Mouse (Mus musculus) heart, embryonic 13.5 days (tissue): ENCODE results near the gene Igsf8. TPM values are rescaled to one million over a fixed set of nuclear protein-coding genes. Genes with fewer than 3 reads are reported as not detected.
A peak's percentile ranks its signal among the peaks of the same experiment; 100 is the strongest.

Experiments
- ATAC-seq: fragments of 200-750 bp; cut with Nextera tagmentation; 2 replicates; pipeline ENCODE4 v1.8.0; 2017; ENCODE audit warnings: moderate TSS enrichment; ENCODE audit not compliant: insufficient number of reproducible peaks, low FRiP score, low TSS enrichment; ENCODE audit errors: extremely low read depth
- H3K27ac ChIP-seq: fragments of 300-500 bp; sonication (generic); replicated peaks from 2 replicates; pipeline ENCODE4 v1.5.1; 2015; ENCODE audit warnings: moderate library complexity, mild to moderate bottlenecking, inconsistent platforms
- H3K27me3 ChIP-seq: fragments of 300-500 bp; sonication (generic); replicated peaks from 2 replicates; pipeline ENCODE4 v1.6.1; 2015; ENCODE audit warnings: mild to moderate bottlenecking, inconsistent platforms
- H3K36me3 ChIP-seq: fragments of 300-500 bp; sonication (generic); 2 replicates; pipeline ENCODE4 v1.6.1; 2015; ENCODE audit warnings: mild to moderate bottlenecking, inconsistent platforms
- H3K4me1 ChIP-seq: fragments of 300-500 bp; sonication (generic); 2 replicates; pipeline ENCODE4 v1.6.1; 2015; ENCODE audit warnings: inconsistent platforms
- H3K4me2 ChIP-seq: fragments of 300-500 bp; sonication (generic); 2 replicates; pipeline ENCODE4 v1.6.1; 2015; ENCODE audit warnings: inconsistent platforms, mild to moderate bottlenecking, moderate library complexity
- H3K4me3 ChIP-seq: fragments of 300-500 bp; sonication (generic); 2 replicates; pipeline ENCODE4 v1.5.1; 2015; ENCODE audit warnings: moderate library complexity, mild to moderate bottlenecking, inconsistent platforms
- H3K9ac ChIP-seq: fragments of 300-500 bp; sonication (generic); 2 replicates; pipeline ENCODE4 v1.6.1; 2015; ENCODE audit warnings: inconsistent platforms, mild to moderate bottlenecking, moderate library complexity
- H3K9me3 ChIP-seq: fragments of 300-500 bp; sonication (generic); 2 replicates; pipeline ENCODE4 v1.6.1; 2016; ENCODE audit warnings: inconsistent platforms
- WGBS: fragments of 180-500 bp; shearing (Covaris S2); methylation state at CpG from one replicate; pipeline ENCODE4 v1.1.7; 2015; ENCODE audit warnings: mixed read lengths; 5-methylcytosine and 5-hydroxymethylcytosine counted together
- polyA plus RNA-seq: library from polyadenylated mRNA; unstranded; fragments of >200 nt; fragmentation: Nextera tagmentation; extraction: Ambion mirVana; gene quantifications from 2 replicates; pipeline ENCODE4 v1.2.1, GENCODE M21; 2015

Igsf8 gene
- 27.8 and 31.6 TPM in 2 replicates for polyA plus RNA-seq

DNA sequence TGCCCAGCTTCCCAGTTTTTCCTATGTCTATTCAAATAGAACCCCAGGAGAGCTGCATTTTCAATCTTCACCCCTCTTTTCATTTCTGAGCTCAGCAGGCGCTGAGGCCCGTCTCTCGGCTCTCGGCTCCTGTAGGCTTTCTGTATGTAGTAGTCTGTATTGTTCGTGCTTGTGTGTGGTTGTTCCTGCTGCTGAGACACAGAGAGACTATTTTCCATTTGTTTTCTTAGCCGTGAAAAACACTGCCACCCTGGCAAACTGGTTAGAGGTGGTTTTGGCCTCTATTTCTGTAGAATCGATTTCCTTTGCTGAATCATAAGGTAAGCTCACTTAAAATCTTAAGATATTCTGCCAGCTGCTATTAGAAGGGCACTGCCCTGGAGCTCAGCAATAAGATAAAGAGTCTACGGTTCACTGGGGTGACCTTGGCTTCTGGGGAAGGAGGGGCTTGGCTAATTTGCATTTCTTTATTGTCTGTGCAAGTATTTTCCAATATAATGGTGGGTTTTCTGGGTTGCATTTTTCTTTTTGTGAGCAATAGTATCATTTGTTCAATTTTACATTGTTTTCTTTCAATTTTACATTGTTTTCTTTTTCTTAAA is at the start of gene Igsf8:
Igsf8 (plus strand) TSS at position 165 of the 602 bp plus-strand sequence.
- Histone ChIP-seq H3K9me3 (peaks cover 5% of the 10 kb centered on the region), H3K36me3 (no peaks in the 10 kb centered on the region), H3K4me2 (no peak within 1 kb of the TSS), H3K27me3 (no peaks in the 10 kb centered on the region), H3K27ac (peak within 1 kb of the TSS; percentile 40), H3K4me1 (peaks cover 10% of the 10 kb centered on the region; the same call in 1 of the 2 replicates), H3K4me3 (no peak within 1 kb of the TSS), H3K9ac (no peak within 1 kb of the TSS)
- 61% methylated on average over 8 of the region's 8 CpGs for WGBS
- no peak for ATAC-seq

DNA sequence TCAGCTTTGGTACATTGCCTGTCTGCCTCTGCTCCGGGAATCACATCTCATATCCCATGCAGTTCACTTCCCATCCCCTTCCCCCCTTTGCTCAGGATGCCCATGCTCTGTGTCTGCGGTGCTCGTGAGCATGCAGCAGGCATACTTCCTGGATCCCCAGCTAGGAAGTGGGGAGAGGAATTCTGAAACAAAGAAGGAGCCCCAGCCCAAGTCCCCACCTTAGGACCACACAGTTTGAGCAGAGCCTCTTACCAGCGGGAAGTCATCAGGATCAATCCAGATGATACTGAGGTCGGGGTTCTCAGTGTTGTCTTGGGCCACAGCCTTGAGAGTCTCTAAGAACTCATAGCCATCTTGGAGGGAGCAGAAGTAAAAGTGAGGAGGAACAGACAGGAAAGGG is 48.7 kb upstream of the Igsf8 start:
- H3K36me3 ChIP-seq: peaks cover 14% of the 10 kb centered on the region
- WGBS: 60% methylated on average over 5 of the region's 5 CpGs
- H3K27ac ChIP-seq: peak overlapping the region; percentile 70
- H3K4me1 ChIP-seq: peaks cover 47% of the 10 kb centered on the region
- H3K4me2 ChIP-seq: no peak overlapping the region
- H3K4me3 ChIP-seq: no peak overlapping the region
- peak overlapping the region; percentile 44; the same call in 1 of the 2 replicates for H3K9ac ChIP-seq
- no peaks in the 10 kb centered on the region for H3K27me3 ChIP-seq
- no peak for ATAC-seq
- H3K9me3 ChIP-seq: no peaks in the 10 kb centered on the region

DNA sequence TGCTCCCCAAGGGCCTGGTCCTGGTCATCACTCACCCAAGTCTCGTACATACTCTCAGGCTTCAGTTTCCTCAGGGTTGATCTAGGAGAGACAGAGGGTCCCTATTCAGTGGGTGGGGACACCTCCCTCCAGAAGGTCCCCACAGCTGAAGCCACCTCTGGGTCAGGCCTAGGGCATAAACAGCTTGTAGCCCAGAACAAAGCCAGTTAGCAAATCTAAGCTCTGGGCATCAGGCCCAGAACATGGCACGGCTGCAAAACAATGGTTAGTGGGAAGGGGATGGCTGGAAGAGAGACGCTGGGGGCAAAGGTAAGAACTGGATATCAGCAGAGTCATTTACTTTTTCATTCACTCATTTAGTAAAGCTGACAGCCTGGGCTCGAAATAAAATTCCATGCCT is 47.7 kb upstream of the Igsf8 start:
- Histone ChIP-seq H3K9me3 (no peaks in the 10 kb centered on the region), H3K27ac (peak overlapping the region; percentile 70; the same call in 1 of the 2 replicates), H3K9ac (peak overlapping the region; percentile 0; the same call in 1 of the 2 replicates), H3K4me3 (no peak overlapping the region), H3K27me3 (no peaks in the 10 kb centered on the region), H3K36me3 (peaks cover 14% of the 10 kb centered on the region), H3K4me2 (no peak overlapping the region), H3K4me1 (peaks cover 57% of the 10 kb centered on the region)
- 69% methylated on average over 4 of the region's 4 CpGs for WGBS
- no peak for ATAC-seq

DNA sequence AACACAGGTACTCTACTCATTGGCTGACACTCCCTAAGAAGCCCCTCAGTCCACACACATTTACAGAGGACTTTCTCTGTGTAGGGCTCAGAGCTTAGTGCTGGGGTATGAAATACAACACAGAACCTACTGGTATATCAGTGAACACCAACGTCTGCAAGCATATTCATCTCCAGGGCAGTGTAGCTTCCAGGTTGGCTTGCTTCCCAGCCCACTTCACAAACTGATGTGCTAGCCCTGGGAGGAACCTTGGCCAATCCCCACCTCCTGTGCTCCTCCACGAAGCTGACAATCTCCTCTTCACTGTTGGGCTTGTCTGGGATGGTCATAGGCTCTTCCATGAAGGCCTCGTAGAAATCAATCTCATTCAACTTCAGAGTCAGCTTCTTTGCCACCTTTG is 46.7 kb upstream of the Igsf8 start:
- H3K4me2 ChIP-seq: no peak overlapping the region
- H3K9me3 ChIP-seq: no peaks in the 10 kb centered on the region
- H3K4me3 ChIP-seq: no peak overlapping the region
- WGBS: 36% methylated on average over 3 of the region's 3 CpGs
- H3K27me3 ChIP-seq: no peaks in the 10 kb centered on the region
- peaks cover 7% of the 10 kb centered on the region for H3K36me3 ChIP-seq
- no peak; the same call in 1 of the 2 replicates for ATAC-seq
- H3K27ac ChIP-seq: peak overlapping the region; percentile 70
- peaks cover 67% of the 10 kb centered on the region for H3K4me1 ChIP-seq
- H3K9ac ChIP-seq: peak overlapping the region; percentile 0

DNA sequence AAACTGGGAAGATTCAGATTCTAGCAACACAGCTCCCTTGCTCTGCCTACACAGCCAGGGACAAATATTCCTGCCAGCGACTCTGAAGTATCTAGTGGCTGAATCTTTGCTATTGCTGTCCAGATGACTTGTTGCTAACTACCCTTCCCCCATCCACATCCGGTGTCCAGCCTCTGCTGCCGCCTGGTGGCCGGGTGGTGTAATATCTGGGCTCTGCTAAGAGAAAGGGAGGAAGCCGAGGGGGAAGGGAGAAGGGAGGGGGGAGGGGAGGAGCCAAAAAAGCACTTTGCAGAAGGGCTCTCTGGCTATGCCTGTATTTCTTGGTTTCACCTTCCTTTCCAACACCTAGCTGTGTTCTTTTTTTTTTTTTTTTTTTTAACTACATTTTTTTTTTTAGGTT is 44.3 kb upstream of the Igsf8 start:
- Histone ChIP-seq H3K36me3 (peaks cover 5% of the 10 kb centered on the region), H3K4me3 (peak overlapping the region; percentile 40), H3K27ac (peak overlapping the region; percentile 95), H3K4me1 (peaks cover 91% of the 10 kb centered on the region), H3K9ac (peak overlapping the region; percentile 77), H3K9me3 (no peaks in the 10 kb centered on the region), H3K27me3 (no peaks in the 10 kb centered on the region), H3K4me2 (peak overlapping the region; percentile 67)
- no peak for ATAC-seq
- WGBS: 0% methylated on average over 5 of the region's 5 CpGs

DNA sequence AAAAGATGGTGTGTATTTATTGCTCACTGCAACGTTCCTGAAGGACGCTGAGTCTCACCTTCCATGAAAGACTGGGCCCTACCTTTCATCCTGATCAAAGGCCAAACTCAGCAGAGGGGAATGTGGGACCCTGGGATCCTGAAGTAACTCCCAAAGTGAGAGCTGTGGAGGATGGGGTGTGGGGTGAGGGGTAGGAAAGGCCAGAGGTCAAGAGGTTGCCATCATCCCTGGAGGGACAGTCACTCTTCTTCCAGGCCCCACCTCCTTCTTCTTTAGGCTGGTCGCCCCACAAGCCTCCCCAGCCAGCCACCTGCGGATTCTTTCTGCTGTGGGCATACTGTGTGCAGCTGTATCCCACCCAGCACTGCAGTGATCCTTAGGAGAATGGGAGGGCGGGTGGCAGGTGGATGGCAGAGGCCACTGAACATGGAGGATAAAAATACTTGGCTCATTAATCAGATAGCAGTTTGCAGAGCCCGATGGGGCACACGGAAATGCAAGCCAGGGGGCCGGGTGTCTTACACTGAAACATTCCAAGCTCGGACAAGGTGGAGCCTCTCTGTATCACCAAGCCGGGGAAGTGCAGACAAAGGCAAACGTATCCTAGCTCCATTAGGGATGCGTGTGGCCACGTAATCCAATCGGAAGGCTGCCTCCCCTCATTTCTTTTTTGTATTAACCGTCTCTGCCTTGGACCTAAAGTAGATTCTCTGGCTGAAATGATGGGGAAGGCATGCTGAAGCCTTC is 43.1 kb upstream of the Igsf8 start:
- Histone ChIP-seq H3K9ac (peak overlapping the region; percentile 77), H3K9me3 (no peaks in the 10 kb centered on the region), H3K27me3 (no peaks in the 10 kb centered on the region), H3K4me2 (peak overlapping the region; percentile 55), H3K4me3 (peak overlapping the region; percentile 32), H3K36me3 (no peaks in the 10 kb centered on the region; the same call in 1 of the 2 replicates), H3K27ac (peak overlapping the region; percentile 90), H3K4me1 (peaks cover 92% of the 10 kb centered on the region)
- WGBS: 40% methylated on average over 15 of the region's 15 CpGs
- ATAC-seq: no peak

DNA sequence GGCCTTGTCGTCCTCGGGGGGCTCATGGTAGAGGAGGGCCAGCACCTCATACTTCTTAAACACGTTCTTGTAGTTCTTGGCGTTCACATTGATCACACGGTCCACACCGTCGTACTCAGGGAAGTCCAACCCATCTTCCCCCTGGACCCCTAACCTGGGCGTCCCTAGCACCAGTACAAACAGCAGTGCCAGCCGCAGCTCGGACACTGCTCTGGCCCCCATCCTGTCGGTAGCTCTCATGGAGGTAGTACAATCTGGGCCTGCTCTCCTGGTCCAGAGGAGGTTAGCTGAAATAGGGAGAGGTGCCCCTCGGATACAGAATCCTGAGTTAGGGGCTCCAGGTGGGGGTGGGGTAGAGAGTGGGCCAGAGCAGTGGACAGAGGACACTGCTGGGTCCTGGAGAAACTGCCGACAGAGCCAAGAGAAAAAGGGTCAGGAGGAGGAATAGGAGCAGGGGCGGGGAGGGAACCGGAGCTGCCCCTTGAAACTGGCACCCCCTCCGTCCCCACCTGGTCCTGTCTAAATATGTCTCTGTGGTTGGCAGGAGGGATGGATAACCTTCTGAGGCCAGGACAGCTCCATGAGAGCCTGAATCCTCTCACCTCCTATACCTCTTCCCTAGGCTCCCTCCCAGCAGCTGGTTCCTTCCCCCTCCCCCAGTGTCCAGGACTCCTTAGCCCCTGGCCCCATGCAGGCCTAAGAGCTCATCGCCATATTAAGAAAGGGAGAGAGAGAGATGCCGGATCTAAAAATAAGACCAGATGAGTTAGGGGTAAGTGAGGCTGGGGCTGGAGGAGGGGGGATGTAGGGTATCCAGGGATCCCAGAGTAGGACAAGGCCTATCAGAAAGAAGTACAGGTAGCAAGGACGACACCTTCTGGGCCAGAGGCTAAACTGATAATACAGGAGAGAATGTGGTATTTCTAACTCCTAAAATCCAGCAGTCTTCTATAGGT is 41.7 kb upstream of the Igsf8 start, which contains the start of gene Casq1:
Casq1 (minus strand) TSS at position 418 of the 956 bp plus-strand sequence.
- Histone ChIP-seq H3K27ac (peak within 1 kb of the TSS; percentile 90), H3K36me3 (no peaks in the 10 kb centered on the region), H3K9me3 (no peaks in the 10 kb centered on the region), H3K4me3 (peak within 1 kb of the TSS; percentile 32), H3K27me3 (no peaks in the 10 kb centered on the region), H3K9ac (peak within 1 kb of the TSS; percentile 77), H3K4me2 (peak within 1 kb of the TSS; percentile 55), H3K4me1 (peaks cover 86% of the 10 kb centered on the region)
- 52% methylated on average over 19 of the region's 19 CpGs for WGBS
- peak; percentile 22; the same call in 1 of the 2 replicates for ATAC-seq

DNA sequence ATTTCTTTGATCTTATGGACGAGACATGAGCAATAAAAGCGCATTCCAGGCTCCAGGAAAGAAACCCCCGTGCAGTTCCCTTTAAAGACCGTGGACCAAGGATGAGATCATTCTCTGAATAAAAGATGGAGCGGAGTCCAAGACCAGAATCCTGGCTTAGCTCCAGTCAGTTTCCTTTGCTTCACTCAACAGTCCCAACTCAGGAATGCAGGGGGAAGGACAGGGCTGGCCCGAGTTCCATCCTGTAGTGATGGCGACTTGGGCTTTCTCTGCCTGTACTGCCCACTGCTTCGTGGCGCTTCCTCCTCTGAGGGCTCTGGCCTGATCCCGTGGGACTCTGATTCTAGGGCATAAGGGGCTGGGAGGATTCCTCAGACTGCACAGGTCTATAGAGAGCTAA is 41.0 kb upstream of the Igsf8 start:
- H3K27ac ChIP-seq: peak overlapping the region; percentile 90
- H3K27me3 ChIP-seq: no peaks in the 10 kb centered on the region
- H3K9ac ChIP-seq: no peak overlapping the region
- no peaks in the 10 kb centered on the region for H3K36me3 ChIP-seq
- H3K4me3 ChIP-seq: no peak overlapping the region
- 23% methylated on average over 10 of the region's 10 CpGs for WGBS
- H3K4me2 ChIP-seq: peak overlapping the region; percentile 55
- H3K4me1 ChIP-seq: peaks cover 80% of the 10 kb centered on the region
- H3K9me3 ChIP-seq: no peaks in the 10 kb centered on the region
- peak; percentile 55; the same call in 1 of the 2 replicates for ATAC-seq

DNA sequence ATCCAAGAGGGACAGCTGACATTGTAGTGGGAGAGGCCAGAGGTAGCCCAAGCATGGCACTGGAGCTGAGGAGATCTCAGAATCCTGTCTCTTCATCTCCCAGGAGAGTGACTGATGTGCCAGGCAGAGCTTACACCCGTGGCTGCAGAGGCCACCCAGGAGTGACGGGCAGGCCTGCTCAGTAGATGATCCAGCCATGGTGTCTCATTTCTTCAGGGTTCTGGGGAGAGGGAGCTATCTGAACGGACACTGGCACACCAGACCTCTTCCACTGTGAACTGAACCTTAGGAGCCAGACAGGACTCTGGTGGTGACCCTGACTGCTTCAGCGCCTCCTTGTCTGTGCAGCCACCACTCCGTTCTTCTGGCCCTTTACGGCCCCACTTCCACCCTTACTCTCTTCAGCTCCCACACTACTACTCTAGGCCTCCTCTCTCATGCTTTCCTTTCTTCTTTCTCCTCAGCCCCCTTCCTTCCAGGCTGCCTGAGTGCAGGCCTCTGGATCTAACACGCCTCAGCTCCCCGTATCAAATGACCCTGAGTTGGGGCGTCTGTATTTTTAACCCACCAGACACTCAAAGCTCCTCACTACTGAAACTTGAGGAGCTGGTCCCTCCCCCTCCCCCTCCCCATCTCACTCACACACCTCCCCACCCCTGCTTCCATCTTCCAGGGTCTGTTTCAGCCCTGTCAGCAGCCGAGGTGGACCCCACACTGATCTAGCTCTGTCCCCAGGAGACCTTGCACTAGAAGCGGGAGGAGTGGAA is 40.0 kb upstream of the Igsf8 start:
- H3K36me3 ChIP-seq: no peaks in the 10 kb centered on the region
- H3K4me2 ChIP-seq: no peak overlapping the region
- H3K4me3 ChIP-seq: no peak overlapping the region
- no peaks in the 10 kb centered on the region for H3K27me3 ChIP-seq
- H3K4me1 ChIP-seq: peaks cover 74% of the 10 kb centered on the region
- no peak for ATAC-seq
- H3K27ac ChIP-seq: peak overlapping the region; percentile 90
- WGBS: 29% methylated on average over 11 of the region's 11 CpGs
- no peaks in the 10 kb centered on the region for H3K9me3 ChIP-seq
- H3K9ac ChIP-seq: peak overlapping the region; percentile 15

DNA sequence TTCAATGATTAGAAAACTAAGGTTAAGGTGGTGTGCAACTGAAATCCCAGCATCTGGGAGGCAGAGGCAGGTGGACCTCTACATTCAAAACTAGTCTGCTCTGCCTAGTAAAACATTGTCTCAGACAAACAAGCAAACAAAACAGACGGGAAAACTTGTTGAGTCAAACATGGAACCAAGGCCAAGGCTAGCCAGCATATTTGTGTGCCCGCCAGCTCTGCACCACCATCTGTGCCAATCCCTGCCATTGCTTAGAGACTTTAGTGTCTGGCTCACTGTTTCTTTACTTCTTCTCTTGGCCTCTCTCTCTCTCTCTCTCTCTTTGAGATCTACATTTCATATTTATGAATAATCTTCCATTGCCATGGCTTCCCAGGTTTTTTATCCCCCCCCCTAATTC is 33.2 kb upstream of the Igsf8 start:
- 76% methylated on average over 2 of the region's 2 CpGs for WGBS
- peaks cover 26% of the 10 kb centered on the region for H3K4me1 ChIP-seq
- H3K36me3 ChIP-seq: no peaks in the 10 kb centered on the region
- H3K4me3 ChIP-seq: no peak overlapping the region
- no peaks in the 10 kb centered on the region for H3K27me3 ChIP-seq
- ATAC-seq: no peak
- no peak overlapping the region for H3K4me2 ChIP-seq
- no peak overlapping the region for H3K27ac ChIP-seq
- H3K9ac ChIP-seq: no peak overlapping the region
- H3K9me3 ChIP-seq: no peaks in the 10 kb centered on the region
